Mouse (Mus musculus) ES-E14 (cell line): ENCODE data around the gene Susd1.

Experiments
- CHD2 ChIP-seq: IDR thresholded peaks from 2 replicates; pipeline ENCODE4 v1.6.1; 2014; ENCODE audit warnings: mild to moderate bottlenecking, low read depth, low read length, inconsistent platforms
- ZC3H11A ChIP-seq: IDR thresholded peaks from 2 replicates; pipeline ENCODE4 v1.6.1; 2012; ENCODE audit warnings: low read depth, mild to moderate bottlenecking, inconsistent platforms, low read length, borderline replicate concordance
- ZNF384 ChIP-seq: IDR thresholded peaks from 2 replicates; pipeline ENCODE4 v1.6.1; 2012; ENCODE audit warnings: low read depth, low read length, inconsistent platforms

DNA sequence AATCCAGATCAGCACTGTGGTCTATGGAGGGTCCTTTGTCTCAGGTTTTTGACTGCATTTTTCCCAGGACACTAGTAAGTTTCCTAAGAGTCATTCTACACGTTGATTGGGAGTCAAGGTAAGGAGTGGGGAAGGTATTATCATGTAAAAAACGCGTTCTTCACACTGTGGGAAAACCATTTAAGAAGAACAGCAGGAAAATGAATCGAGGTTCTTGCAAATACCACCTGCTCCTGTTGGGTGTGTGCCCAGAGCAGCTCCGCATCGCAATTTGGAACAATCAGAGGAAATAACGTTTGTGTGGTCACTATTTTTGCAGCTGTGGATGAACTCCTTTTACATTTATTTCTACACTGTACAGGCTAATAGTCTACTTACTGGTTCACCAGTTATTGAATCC, 125.5 kb downstream of the Susd1 start:
- TF ChIP-seq CHD2: no peak
- no peak for TF ChIP-seq ZC3H11A
- TF ChIP-seq ZNF384: no peak
